Mouse (Mus musculus): ENCODE measurements around the gene Terb1.

The Terb1 gene

DNA sequence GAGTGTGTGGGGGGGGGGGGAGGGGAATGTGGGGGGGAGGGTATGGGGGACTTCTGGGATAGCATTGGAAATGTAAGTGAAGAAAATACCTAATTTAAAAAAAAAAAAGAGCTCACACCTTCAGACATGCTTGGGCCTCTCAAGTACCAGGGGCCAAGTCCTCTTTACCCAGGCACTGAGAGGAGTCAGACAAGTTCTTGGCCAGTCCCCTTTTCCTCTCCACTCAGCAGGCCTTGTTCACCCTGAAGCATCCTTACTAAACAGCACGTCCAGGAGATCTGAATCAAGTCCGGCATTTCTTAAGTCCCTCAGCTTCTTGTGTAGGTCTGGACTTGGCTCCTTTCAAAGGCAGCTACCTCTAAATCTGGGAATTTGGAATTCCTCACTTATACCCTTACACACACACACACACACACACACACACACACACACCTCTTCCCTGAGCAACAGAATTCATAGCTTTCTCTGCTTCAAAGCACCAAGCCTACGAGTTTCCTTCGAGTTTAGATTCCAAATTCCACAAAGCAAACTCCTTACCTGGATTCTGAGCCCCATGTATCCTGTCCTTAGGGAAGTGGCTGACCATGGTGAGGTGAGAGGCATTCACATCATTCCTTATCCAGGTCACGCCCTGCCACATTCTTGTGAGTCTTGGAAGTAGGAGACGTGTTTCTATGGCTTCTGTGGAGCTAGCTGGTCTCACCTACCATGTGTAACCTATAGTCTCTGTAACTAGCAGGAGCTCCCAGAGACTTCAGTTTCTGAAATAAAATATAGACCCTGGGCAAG, 103.2 kb downstream of the Terb1 start:
- Histone ChIP-seq H3K4me1 (replicated peaks; ENCODE audit: low read depth, low read length) (peaks cover 48% of the 10 kb centered on the region), H3K27me3 (ENCODE audit: insufficient read depth, low read length) (0 out of 2 replicates have a peak, but pooled peaks cover 5% of the 10 kb centered on the region), H3K4me3 (replicated peaks; ENCODE audit: low read length) (no peak overlapping the region), H3K9me3 (ENCODE audit: low read length) (no peaks in the 10 kb centered on the region), H3K36me3 (ENCODE audit: insufficient read depth, low read length) (no peaks in the 10 kb centered on the region)
- no peak for TF ChIP-seq POU5F1 (IDR thresholded peaks at IDR 0.05; ENCODE audit: borderline replicate concordance, low read length)
- no peak for TF ChIP-seq NANOG (IDR thresholded peaks at IDR 0.05; ENCODE audit: borderline replicate concordance, low read length)
- no peak for TF ChIP-seq CTCF (conservative IDR thresholded peaks at IDR 0.05; ENCODE audit: low read length)

- Histone ChIP-seq H3K36me3 (ENCODE audit: insufficient read depth, low read length) (no peaks in the 10 kb centered on the region), H3K4me1 (replicated peaks; ENCODE audit: low read depth, low read length) (peaks cover 39% of the 10 kb centered on the region), H3K9me3 (ENCODE audit: low read length) (no peaks in the 10 kb centered on the region), H3K4me3 (replicated peaks; ENCODE audit: low read length) (no peak overlapping the region), H3K27me3 (ENCODE audit: insufficient read depth, low read length) (0 out of 2 replicates have a peak, but pooled peaks cover 5% of the 10 kb centered on the region)
- TF ChIP-seq POU5F1 (IDR thresholded peaks at IDR 0.05; ENCODE audit: borderline replicate concordance, low read length), result no peak
- no peak for TF ChIP-seq NANOG (IDR thresholded peaks at IDR 0.05; ENCODE audit: borderline replicate concordance, low read length)
- TF ChIP-seq CTCF (conservative IDR thresholded peaks at IDR 0.05; ENCODE audit: low read length), result no peak
Measured at GRCm38 (mm10) chr8:104405430-104406187, 104.1 kb downstream of the Terb1 start.

DNA sequence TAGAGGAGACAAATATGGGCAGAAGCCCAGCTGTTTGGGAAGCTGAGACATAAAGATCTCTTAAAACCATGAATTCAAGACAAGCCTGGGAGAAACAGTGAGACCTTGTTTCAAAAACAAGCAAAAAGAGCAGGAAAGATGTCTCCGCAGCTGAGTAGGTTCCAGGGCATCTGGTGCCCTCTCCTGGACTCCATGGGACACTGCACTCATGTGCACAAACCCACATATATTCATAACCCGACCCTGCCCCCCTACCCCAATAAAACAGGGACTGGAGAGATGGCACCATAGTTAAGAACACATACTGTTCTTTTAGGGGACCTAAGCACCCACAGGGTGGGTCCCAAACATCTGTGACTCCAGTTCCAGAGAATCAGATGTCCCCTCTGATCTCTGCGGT, 106.1 kb downstream of the Terb1 start:
- TF ChIP-seq CTCF (conservative IDR thresholded peaks at IDR 0.05; ENCODE audit: low read length) (peak; percentile 67), POU5F1 (IDR thresholded peaks at IDR 0.05; ENCODE audit: borderline replicate concordance, low read length) (no peak), NANOG (IDR thresholded peaks at IDR 0.05; ENCODE audit: borderline replicate concordance, low read length) (no peak)
- Histone ChIP-seq H3K9me3 (ENCODE audit: low read length) (no peaks in the 10 kb centered on the region), H3K36me3 (ENCODE audit: insufficient read depth, low read length) (no peaks in the 10 kb centered on the region), H3K4me1 (replicated peaks; ENCODE audit: low read depth, low read length) (peaks cover 22% of the 10 kb centered on the region), H3K27me3 (ENCODE audit: insufficient read depth, low read length) (no peaks in the 10 kb centered on the region), H3K4me3 (replicated peaks; ENCODE audit: low read length) (no peak overlapping the region)
